Mouse (Mus musculus): ENCODE data around the gene Vps11. TPM values are rescaled to one million over a fixed set of nuclear protein-coding genes. Genes with fewer than 3 reads are reported as not detected.
"Not testable (repeated sequence)": the region's sequence is repeated elsewhere in the genome, so short reads cannot be mapped to it uniquely, and the experiment has no call there.

Vps11 gene
- polyA plus RNA-seq, 1 experiment from 2014 or later: 47.0 TPM

GRCm38 (mm10) chr9:44323656-44324055 lies 37.8 kb downstream of the Vps11 start:
- H3K36me3 ChIP-seq (ENCODE audit: control insufficient read depth, insufficient read depth); H3K4me3 ChIP-seq (replicated peaks; ENCODE audit: low read length); H3K9me3 ChIP-seq (ENCODE audit: control insufficient read depth, low read length); H3K9ac ChIP-seq (replicated peaks; ENCODE audit: low read depth, low read length); H3K4me2 ChIP-seq (ENCODE audit: low read length); H3K27ac ChIP-seq (ENCODE audit: low read length); ATAC-seq; H3K27me3 ChIP-seq (replicated peaks; ENCODE audit: control insufficient read depth, insufficient read depth, low read length): not testable (repeated sequence)
- peaks cover 31% of the 10 kb centered on the region for H3K4me1 ChIP-seq (replicated peaks; ENCODE audit: control insufficient read depth, insufficient read depth, low read length)
- WGBS: 76% methylated on average over 4 of the region's 4 CpGs

- WGBS: 20% methylated on average over 6 of the region's 6 CpGs
- H3K9me3 ChIP-seq (ENCODE audit: control insufficient read depth, low read length): no peaks in the 10 kb centered on the region
- peak overlapping the region; percentile 27 for H3K9ac ChIP-seq (replicated peaks; ENCODE audit: low read depth, low read length)
- peak; percentile 22; the same call in 1 of the 2 replicates for ATAC-seq
- peak overlapping the region; percentile 97 for H3K4me3 ChIP-seq (replicated peaks; ENCODE audit: low read length)
- no peaks in the 10 kb centered on the region for H3K36me3 ChIP-seq (ENCODE audit: control insufficient read depth, insufficient read depth)
- H3K27me3 ChIP-seq (replicated peaks; ENCODE audit: control insufficient read depth, insufficient read depth, low read length): no peaks in the 10 kb centered on the region
- peaks cover 31% of the 10 kb centered on the region for H3K4me1 ChIP-seq (replicated peaks; ENCODE audit: control insufficient read depth, insufficient read depth, low read length)
- H3K27ac ChIP-seq (ENCODE audit: low read length): peak overlapping the region; percentile 80
- peak overlapping the region; percentile 89 for H3K4me2 ChIP-seq (ENCODE audit: low read length)
Observed at GRCm38 (mm10) chr9:44320799-44321133, 40.7 kb downstream of the Vps11 start.

GRCm38 (mm10) chr9:44319887-44320798 lies 41.3 kb downstream of the Vps11 start, which contains the start of gene C2cd2l:
Gene C2cd2l (minus strand): TSS chr9:44320285.
- peak; percentile 99 for ATAC-seq
- peak within 1 kb of the TSS; percentile 97 for H3K4me3 ChIP-seq (replicated peaks; ENCODE audit: low read length)
- peak within 1 kb of the TSS; percentile 87 for H3K9ac ChIP-seq (replicated peaks; ENCODE audit: low read depth, low read length)
- 0% methylated on average over 66 of the region's 67 CpGs for WGBS
- H3K36me3 ChIP-seq (ENCODE audit: control insufficient read depth, insufficient read depth): no peaks in the 10 kb centered on the region
- H3K27ac ChIP-seq (ENCODE audit: low read length): peak within 1 kb of the TSS; percentile 80
- no peaks in the 10 kb centered on the region for H3K27me3 ChIP-seq (replicated peaks; ENCODE audit: control insufficient read depth, insufficient read depth, low read length)
- H3K4me1 ChIP-seq (replicated peaks; ENCODE audit: control insufficient read depth, insufficient read depth, low read length): peaks cover 29% of the 10 kb centered on the region
- no peaks in the 10 kb centered on the region for H3K9me3 ChIP-seq (ENCODE audit: control insufficient read depth, low read length)
- H3K4me2 ChIP-seq (ENCODE audit: low read length): peak within 1 kb of the TSS; percentile 89

- WGBS: 1% methylated on average over 37 of the region's 37 CpGs
- peaks cover 29% of the 10 kb centered on the region for H3K4me1 ChIP-seq (replicated peaks; ENCODE audit: control insufficient read depth, insufficient read depth, low read length)
- peak; percentile 9 for ATAC-seq
Observed at GRCm38 (mm10) chr9:44319105-44319886, 42.2 kb downstream of the Vps11 start.

GRCm38 (mm10) chr9:44318826-44319095 lies 42.7 kb downstream of the Vps11 start:
- Histone ChIP-seq H3K4me1 (replicated peaks; ENCODE audit: control insufficient read depth, insufficient read depth, low read length) (peaks cover 32% of the 10 kb centered on the region), H3K4me3 (replicated peaks; ENCODE audit: low read length) (peak overlapping the region; percentile 97), H3K27me3 (replicated peaks; ENCODE audit: control insufficient read depth, insufficient read depth, low read length) (no peaks in the 10 kb centered on the region), H3K36me3 (ENCODE audit: control insufficient read depth, insufficient read depth) (no peaks in the 10 kb centered on the region; the same call in 1 of the 2 replicates), H3K4me2 (ENCODE audit: low read length) (peak overlapping the region; percentile 89), H3K9me3 (ENCODE audit: control insufficient read depth, low read length) (no peaks in the 10 kb centered on the region), H3K9ac (replicated peaks; ENCODE audit: low read depth, low read length) (peak overlapping the region; percentile 36), H3K27ac (ENCODE audit: low read length) (no peak overlapping the region)
- no peak for ATAC-seq
- WGBS: 33% methylated on average over 3 of the region's 3 CpGs

More at GRCm38 (mm10) chr9:44319105-44319886, 42.2 kb downstream of the Vps11 start:
- Histone ChIP-seq H3K27me3 (replicated peaks; ENCODE audit: control insufficient read depth, insufficient read depth, low read length) (no peaks in the 10 kb centered on the region), H3K9ac (replicated peaks; ENCODE audit: low read depth, low read length) (peak overlapping the region; percentile 87), H3K4me3 (replicated peaks; ENCODE audit: low read length) (peak overlapping the region; percentile 97), H3K36me3 (ENCODE audit: control insufficient read depth, insufficient read depth) (no peaks in the 10 kb centered on the region; the same call in 1 of the 2 replicates), H3K9me3 (ENCODE audit: control insufficient read depth, low read length) (no peaks in the 10 kb centered on the region), H3K4me2 (ENCODE audit: low read length) (peak overlapping the region; percentile 89), H3K27ac (ENCODE audit: low read length) (peak overlapping the region; percentile 76)

- WGBS: 55% methylated on average over 5 of the region's 5 CpGs
Observed at GRCm38 (mm10) chr9:44318076-44318825, 43.2 kb downstream of the Vps11 start.

GRCm38 (mm10) chr9:44317452-44317851 lies 44.0 kb downstream of the Vps11 start:
- Histone ChIP-seq H3K4me3 (replicated peaks; ENCODE audit: low read length) (no peak overlapping the region), H3K9me3 (ENCODE audit: control insufficient read depth, low read length) (no peaks in the 10 kb centered on the region), H3K4me2 (ENCODE audit: low read length) (no peak overlapping the region), H3K4me1 (replicated peaks; ENCODE audit: control insufficient read depth, insufficient read depth, low read length) (peaks cover 33% of the 10 kb centered on the region), H3K9ac (replicated peaks; ENCODE audit: low read depth, low read length) (no peak overlapping the region), H3K27me3 (replicated peaks; ENCODE audit: control insufficient read depth, insufficient read depth, low read length) (no peaks in the 10 kb centered on the region), H3K27ac (ENCODE audit: low read length) (no peak overlapping the region), H3K36me3 (ENCODE audit: control insufficient read depth, insufficient read depth) (no peaks in the 10 kb centered on the region; the same call in 1 of the 2 replicates)
- no peak for ATAC-seq
- WGBS: 65% methylated on average over 4 of the region's 4 CpGs

More at GRCm38 (mm10) chr9:44318076-44318825, 43.2 kb downstream of the Vps11 start:
- Histone ChIP-seq H3K36me3 (ENCODE audit: control insufficient read depth, insufficient read depth) (no peaks in the 10 kb centered on the region; the same call in 1 of the 2 replicates), H3K27ac (ENCODE audit: low read length) (no peak overlapping the region), H3K9me3 (ENCODE audit: control insufficient read depth, low read length) (no peaks in the 10 kb centered on the region), H3K4me2 (ENCODE audit: low read length) (peak overlapping the region; percentile 89), H3K9ac (replicated peaks; ENCODE audit: low read depth, low read length) (peak overlapping the region; percentile 36; the same call in 1 of the 2 replicates), H3K27me3 (replicated peaks; ENCODE audit: control insufficient read depth, insufficient read depth, low read length) (no peaks in the 10 kb centered on the region), H3K4me1 (replicated peaks; ENCODE audit: control insufficient read depth, insufficient read depth, low read length) (peaks cover 33% of the 10 kb centered on the region), H3K4me3 (replicated peaks; ENCODE audit: low read length) (no peak overlapping the region)
- no peak for ATAC-seq

- 96% methylated on average over 18 of the region's 18 CpGs for WGBS
- Histone ChIP-seq H3K27me3 (replicated peaks; ENCODE audit: control insufficient read depth, insufficient read depth, low read length) (no peaks in the 10 kb centered on the region), H3K4me1 (replicated peaks; ENCODE audit: control insufficient read depth, insufficient read depth, low read length) (peaks cover 26% of the 10 kb centered on the region), H3K9me3 (ENCODE audit: control insufficient read depth, low read length) (no peaks in the 10 kb centered on the region), H3K9ac (replicated peaks; ENCODE audit: low read depth, low read length) (no peak overlapping the region), H3K36me3 (ENCODE audit: control insufficient read depth, insufficient read depth) (no peaks in the 10 kb centered on the region; the same call in 1 of the 2 replicates), H3K4me2 (ENCODE audit: low read length) (no peak overlapping the region), H3K4me3 (replicated peaks; ENCODE audit: low read length) (no peak overlapping the region), H3K27ac (ENCODE audit: low read length) (no peak overlapping the region)
- ATAC-seq: no peak
Observed at GRCm38 (mm10) chr9:44314910-44315309, 46.6 kb downstream of the Vps11 start.

- no peaks in the 10 kb centered on the region for H3K27me3 ChIP-seq (replicated peaks; ENCODE audit: control insufficient read depth, insufficient read depth, low read length)
- peaks cover 24% of the 10 kb centered on the region for H3K4me1 ChIP-seq (replicated peaks; ENCODE audit: control insufficient read depth, insufficient read depth, low read length)
- H3K9me3 ChIP-seq (ENCODE audit: control insufficient read depth, low read length): no peaks in the 10 kb centered on the region
- no peak overlapping the region for H3K27ac ChIP-seq (ENCODE audit: low read length)
- no peaks in the 10 kb centered on the region; the same call in 1 of the 2 replicates for H3K36me3 ChIP-seq (ENCODE audit: control insufficient read depth, insufficient read depth)
- 50% methylated on average over 4 of the region's 4 CpGs for WGBS
- H3K4me2 ChIP-seq (ENCODE audit: low read length): no peak overlapping the region
- H3K9ac ChIP-seq (replicated peaks; ENCODE audit: low read depth, low read length): no peak overlapping the region
- H3K4me3 ChIP-seq (replicated peaks; ENCODE audit: low read length): no peak overlapping the region
- ATAC-seq: no peak
Observed at GRCm38 (mm10) chr9:44314257-44314547, 47.3 kb downstream of the Vps11 start.
